Mouse (Mus musculus) MEL (cell line): ENCODE measurements around the gene Kirrel3. TPM values are rescaled to one million over a fixed set of nuclear protein-coding genes. Genes with fewer than 3 reads are reported as not detected.

Experiments used
- DNase-seq: peaks from one replicate; pipeline ENCODE4 v3.0.0; 2011; ENCODE audit warnings: low read depth, low spot score
- H3K27ac ChIP-seq: 2 replicates; pipeline ENCODE4 v1.5.1; 2012; ENCODE audit warnings: low read depth, mild to moderate bottlenecking, control low read depth, low read length, moderate library complexity; ENCODE audit not compliant: control insufficient read depth
- H3K27me3 ChIP-seq, 2 experiments: fragments of 150-350 bp in 1 of 2; sonication (generic) in 1 of 2; 2 replicates each; pipeline ENCODE4 v1.6.1; 2012; ENCODE audit warnings: low read length in 2 of 2, mild to moderate bottlenecking in 2 of 2, improper control_type of control experiment in 1 of 2, moderate library complexity in 1 of 2; ENCODE audit not compliant: insufficient read depth in 2 of 2, control insufficient read depth in 1 of 2
- H3K36me3 ChIP-seq, 2 experiments: 2 replicates each; pipeline ENCODE4 v1.6.1; 2012 to 2014; ENCODE audit warnings: low read length in 2 of 2, improper control_type of control experiment in 1 of 2, inconsistent platforms in 1 of 2, mild to moderate bottlenecking in 1 of 2; ENCODE audit not compliant: insufficient read depth in 2 of 2, control insufficient read depth in 1 of 2
- H3K4me1 ChIP-seq, 2 experiments: fragments of 150-350 bp in 1 of 2; sonication (generic) in 1 of 2; 2 replicates each; pipeline ENCODE4 v1.6.1; 2012; ENCODE audit warnings: low read length in 2 of 2, improper control_type of control experiment in 1 of 2, mild to moderate bottlenecking in 1 of 2; ENCODE audit not compliant: insufficient read depth in 2 of 2, control insufficient read depth in 1 of 2
- H3K4me3 ChIP-seq, 2 experiments: fragments of 150-350 bp in 1 of 2; sonication (generic) in 1 of 2; 2 replicates each; pipeline ENCODE4 v1.5.1; 2012; ENCODE audit warnings: low read depth in 2 of 2, low read length in 2 of 2, mild to moderate bottlenecking in 2 of 2, moderate library complexity in 2 of 2, control low read depth in 1 of 2, improper control_type of control experiment in 1 of 2; ENCODE audit not compliant: control insufficient read depth in 1 of 2, insufficient read depth in 1 of 2
- H3K79me2 ChIP-seq: 2 replicates; pipeline ENCODE4 v1.6.1; 2012; ENCODE audit warnings: mild to moderate bottlenecking, low read length, moderate library complexity; ENCODE audit not compliant: control insufficient read depth, poor library complexity, insufficient read depth
- H3K9ac ChIP-seq: 2 replicates; pipeline ENCODE4 v1.6.1; 2012; ENCODE audit warnings: low read depth, mild to moderate bottlenecking, control low read depth, low read length, moderate library complexity; ENCODE audit not compliant: control insufficient read depth, poor library complexity, severe bottlenecking
- H3K9me3 ChIP-seq: fragments of 150-350 bp; sonication (generic); replicated peaks from 2 replicates; pipeline ENCODE4 v1.6.1; 2012; ENCODE audit warnings: mild to moderate bottlenecking, low read length, improper control_type of control experiment, moderate library complexity; ENCODE audit not compliant: insufficient read depth
- CHD2 ChIP-seq: IDR thresholded peaks from 2 replicates; pipeline ENCODE4 v1.6.1; 2011; ENCODE audit warnings: low read length, improper control_type of control experiment
- CTCF ChIP-seq, 3 experiments: IDR thresholded peaks in 2 of 3; conservative IDR thresholded peaks in 1 of 3; 2 replicates each; pipeline ENCODE4 v1.5.1; 2011 to 2012; ENCODE audit warnings: low read length in 3 of 3, low read depth in 2 of 3, mild to moderate bottlenecking in 2 of 3, improper control_type of control experiment in 1 of 3, inconsistent platforms in 1 of 3, mixed read lengths in 1 of 3, moderate library complexity in 1 of 3; ENCODE audit not compliant: control insufficient read depth in 1 of 3, insufficient read depth in 1 of 3, poor library complexity in 1 of 3, severe bottlenecking in 1 of 3
- GABPA ChIP-seq: IDR thresholded peaks from 2 replicates; pipeline ENCODE4 v1.6.1; 2012; ENCODE audit warnings: low read depth, mild to moderate bottlenecking, inconsistent platforms, low read length, improper control_type of control experiment, moderate library complexity
- GATA1 ChIP-seq: IDR thresholded peaks from 2 replicates; pipeline ENCODE4 v1.6.1; 2011; ENCODE audit warnings: low read depth, low read length, improper control_type of control experiment
- HCFC1 ChIP-seq: IDR thresholded peaks from 2 replicates; pipeline ENCODE4 v1.6.1; 2012; ENCODE audit warnings: low read depth, mild to moderate bottlenecking, inconsistent platforms, low read length, improper control_type of control experiment, moderate library complexity
- KAT2A ChIP-seq: conservative IDR thresholded peaks from 2 replicates; pipeline ENCODE4 v1.6.1; 2012; ENCODE audit warnings: low read depth, low read length, improper control_type of control experiment, inconsistent platforms
- MAX ChIP-seq: IDR thresholded peaks from 2 replicates; pipeline ENCODE4 v1.6.1; 2011; ENCODE audit warnings: low read length, improper control_type of control experiment
- MEF2A ChIP-seq: IDR thresholded peaks from 2 replicates; pipeline ENCODE4 v1.6.1; 2014; ENCODE audit warnings: low read depth, mild to moderate bottlenecking, inconsistent platforms, low read length, improper control_type of control experiment; ENCODE audit not compliant: poor library complexity, insufficient replicate concordance, severe bottlenecking; ENCODE audit errors: extremely low read depth
- MXI1 ChIP-seq: IDR thresholded peaks from 2 replicates; pipeline ENCODE4 v1.6.1; 2011; ENCODE audit warnings: mild to moderate bottlenecking, low read depth, low read length, improper control_type of control experiment
- MYB ChIP-seq: IDR thresholded peaks from 2 replicates; pipeline ENCODE4 v1.6.1; 2011; ENCODE audit warnings: mild to moderate bottlenecking, low read depth, low read length, improper control_type of control experiment
- NELFE ChIP-seq: IDR thresholded peaks from 2 replicates; pipeline ENCODE4 v1.6.1; 2011; ENCODE audit warnings: low read depth, low read length, improper control_type of control experiment
- POLR2A ChIP-seq, 2 experiments: IDR thresholded peaks; 2 replicates each; pipeline ENCODE4 v1.6.1; 2011 to 2012; ENCODE audit warnings: low read length in 2 of 2, mild to moderate bottlenecking in 2 of 2, control low read depth in 1 of 2, improper control_type of control experiment in 1 of 2, low read depth in 1 of 2, moderate library complexity in 1 of 2; ENCODE audit not compliant: control insufficient read depth in 1 of 2, insufficient read depth in 1 of 2, poor library complexity in 1 of 2
- POLR2AphosphoS2 ChIP-seq: IDR thresholded peaks from 2 replicates; pipeline ENCODE4 v1.6.1; 2011; ENCODE audit warnings: low read length, improper control_type of control experiment
- POLR2AphosphoS5 ChIP-seq: IDR thresholded peaks from 2 replicates; pipeline ENCODE4 v1.6.1; 2012; ENCODE audit warnings: low read depth, borderline replicate concordance, mild to moderate bottlenecking, inconsistent platforms, low read length, moderate library complexity, mixed read lengths
- RAD21 ChIP-seq: IDR thresholded peaks from 2 replicates; pipeline ENCODE4 v1.6.1; 2011; ENCODE audit warnings: mild to moderate bottlenecking, low read depth, low read length, improper control_type of control experiment
- SIN3A ChIP-seq: IDR thresholded peaks from 2 replicates; pipeline ENCODE4 v1.6.1; 2012; ENCODE audit warnings: low read length, improper control_type of control experiment, inconsistent platforms
- SMC3 ChIP-seq: IDR thresholded peaks from 2 replicates; pipeline ENCODE4 v1.6.1; 2011; ENCODE audit warnings: low read depth, low read length, improper control_type of control experiment
- TAL1 ChIP-seq: IDR thresholded peaks from 2 replicates; pipeline ENCODE4 v1.6.1; 2012; ENCODE audit warnings: mild to moderate bottlenecking, inconsistent platforms, low read length, moderate library complexity, mixed read lengths
- USF1 ChIP-seq: IDR thresholded peaks from 2 replicates; pipeline ENCODE4 v1.6.1; 2014; ENCODE audit warnings: low read depth, mild to moderate bottlenecking, inconsistent platforms, low read length, improper control_type of control experiment, moderate library complexity
- USF2 ChIP-seq, 2 experiments: IDR thresholded peaks; 2 replicates each; pipeline ENCODE4 v1.6.1; 2011 to 2012; ENCODE audit warnings: improper control_type of control experiment in 2 of 2, low read length in 2 of 2, borderline replicate concordance in 1 of 2, inconsistent platforms in 1 of 2, low read depth in 1 of 2, mild to moderate bottlenecking in 1 of 2; ENCODE audit not compliant: insufficient read depth in 1 of 2
- ZMIZ1 ChIP-seq: IDR thresholded peaks from 2 replicates; pipeline ENCODE4 v1.6.1; 2012; ENCODE audit warnings: low read depth, mild to moderate bottlenecking, inconsistent platforms, low read length, improper control_type of control experiment, moderate library complexity
- ZNF384 ChIP-seq: IDR thresholded peaks from 2 replicates; pipeline ENCODE4 v1.6.1; 2012; ENCODE audit warnings: low read depth, mild to moderate bottlenecking, inconsistent platforms, low read length, improper control_type of control experiment
- polyA plus RNA-seq, 2 experiments: library from polyadenylated mRNA; stranded (reverse) in 1 of 2; unstranded in 1 of 2; fragments of >175 nt in 1 of 2; fragments of >200 nt in 1 of 2; gene quantifications; 2 replicates each; pipeline versions ENCODE4 v1.2.1 to v1.2.4; 2012; ENCODE audit warnings: low replicate concordance in 2 of 2, low read depth in 1 of 2; ENCODE audit not compliant: insufficient read length in 2 of 2, insufficient read depth in 1 of 2, missing spikeins in 1 of 2
- total RNA-seq: library from RNA; depleted of rRNA; stranded (reverse); fragments of 300-350 nt; gene quantifications from 2 replicates; pipeline ENCODE4 v1.2.3, GENCODE M21; 2012

Gene Kirrel3
- total and polyA plus RNA-seq, 3 experiments: 0.06 TPM; not detected in 2

DNA sequence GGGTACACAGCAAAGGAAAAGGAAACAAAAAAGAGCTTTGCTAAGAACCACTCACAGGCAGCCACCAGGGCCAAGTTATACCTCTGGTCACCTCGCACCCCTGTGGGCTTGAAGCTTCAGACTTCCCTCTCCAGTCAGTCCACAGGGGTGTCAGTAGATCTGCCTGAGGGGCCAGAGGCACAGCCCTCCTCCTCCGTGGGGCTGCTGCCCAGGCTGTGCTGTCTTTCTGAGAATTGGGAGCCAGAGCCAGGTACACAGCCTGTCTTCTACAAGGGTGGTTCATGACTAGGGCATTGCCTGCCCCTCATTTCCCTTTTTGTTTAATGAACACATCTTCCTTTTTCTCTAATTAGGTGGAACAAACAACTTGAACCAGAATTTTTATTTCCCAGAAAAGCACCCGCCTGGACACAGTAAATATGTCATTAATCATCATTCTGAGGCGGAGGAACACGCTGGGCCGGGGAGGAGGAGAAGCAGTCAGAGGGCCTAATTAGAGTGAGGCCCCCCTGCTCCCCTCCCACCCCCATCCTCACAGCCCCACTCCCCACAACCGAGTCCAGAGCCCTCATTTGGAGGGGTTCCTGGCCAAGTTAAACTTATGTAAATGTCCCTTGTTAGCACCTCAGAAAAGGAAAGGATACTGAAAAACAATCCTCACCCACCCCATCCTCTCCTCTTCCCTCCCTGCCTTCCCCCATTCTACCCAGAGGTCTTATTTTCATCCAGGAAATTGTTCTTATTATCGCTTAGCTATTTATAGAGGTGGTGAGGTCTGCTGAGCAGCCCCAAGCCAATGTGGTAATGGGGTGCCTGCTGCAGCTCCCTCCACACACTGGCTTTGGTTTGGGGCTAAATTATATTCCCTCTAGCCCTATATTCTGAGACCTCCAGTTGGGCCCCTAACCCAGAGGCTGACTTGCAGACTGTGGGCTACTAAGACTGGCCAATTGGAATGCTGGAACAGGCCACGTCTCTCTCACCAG, 512.5 kb downstream of the Kirrel3 start:
- no peak overlapping the region for H3K4me3 ChIP-seq
- H3K27ac ChIP-seq: no peak overlapping the region
- no peak overlapping the region for H3K9ac ChIP-seq
- no peaks in the 10 kb centered on the region for H3K36me3 ChIP-seq
- TF ChIP-seq MXI1 (no peak), CHD2 (no peak), ZNF384 (no peak), NELFE (no peak), GABPA (no peak), POLR2AphosphoS5 (no peak), MYB (no peak), RAD21 (no peak), USF2 (IDR thresholded peaks at IDR 0.05; ENCODE audit: borderline replicate concordance in 1 of 2, insufficient read depth in 1 of 2, low read depth in 1 of 2, low read length in 2 of 2) (no peak), POLR2AphosphoS2 (no peak), MEF2A (no peak)
- no peaks in the 10 kb centered on the region for H3K79me2 ChIP-seq
- no peak for DNase-seq
- no peaks in the 10 kb centered on the region for H3K9me3 ChIP-seq
- no peaks in the 10 kb centered on the region for H3K27me3 ChIP-seq
- H3K4me1 ChIP-seq: no peaks in the 10 kb centered on the region

DNA sequence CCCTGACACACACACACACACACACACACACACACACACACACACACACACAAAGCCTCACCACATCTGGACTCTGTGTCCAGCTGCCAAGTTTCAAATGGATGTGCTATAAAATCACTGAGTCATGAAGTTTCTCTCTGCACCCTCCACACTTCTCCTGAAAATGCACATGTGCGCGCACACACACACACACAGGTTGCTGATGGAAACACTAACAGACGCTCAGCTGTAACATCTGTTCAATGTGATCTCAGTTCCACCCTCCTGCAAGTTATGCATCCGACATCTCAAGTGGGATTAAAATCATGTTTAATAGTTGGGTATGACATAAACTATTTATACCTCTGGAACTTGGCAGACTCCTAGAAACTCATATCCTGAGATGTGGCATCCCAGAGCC, 518.4 kb downstream of the Kirrel3 start:
- H3K27ac ChIP-seq: no peak overlapping the region
- H3K36me3 ChIP-seq: no peaks in the 10 kb centered on the region
- no peaks in the 10 kb centered on the region for H3K9me3 ChIP-seq
- no peak for DNase-seq
- TF ChIP-seq ZMIZ1: no peak
- TF ChIP-seq MAX: no peak
- no peak for TF ChIP-seq HCFC1
- TF ChIP-seq SMC3: no peak
- no peak for TF ChIP-seq GATA1
- no peak for TF ChIP-seq CTCF (IDR thresholded peaks at IDR 0.05 in 2 of 3, conservative IDR thresholded peaks at IDR 0.05 in 1 of 3; ENCODE audit: control insufficient read depth in 1 of 3, insufficient read depth in 1 of 3, low read depth in 2 of 3, low read length in 3 of 3, poor library complexity in 1 of 3, severe bottlenecking in 1 of 3)
- TF ChIP-seq SIN3A: no peak
- TF ChIP-seq POLR2A (IDR thresholded peaks at IDR 0.05; ENCODE audit: control insufficient read depth in 1 of 2, insufficient read depth in 1 of 2, low read depth in 1 of 2, low read length in 2 of 2, poor library complexity in 1 of 2): no peak
- TF ChIP-seq KAT2A: no peak
- TF ChIP-seq POLR2AphosphoS2: no peak
- TF ChIP-seq CHD2: no peak
- TF ChIP-seq USF1: no peak
- no peak for TF ChIP-seq TAL1
- H3K79me2 ChIP-seq: no peaks in the 10 kb centered on the region
- H3K27me3 ChIP-seq: no peaks in the 10 kb centered on the region
- no peaks in the 10 kb centered on the region for H3K4me1 ChIP-seq
- H3K9ac ChIP-seq: no peak overlapping the region
- no peak overlapping the region for H3K4me3 ChIP-seq
